Mouse (Mus musculus) lung, postnatal 0 days (tissue): Measurements from ENCODE around the gene Ablim2.

Experiments used
- CTCF ChIP-seq: IDR thresholded peaks from 2 replicates; pipeline ENCODE4 v1.5.1; 2016; ENCODE audit warnings: antibody characterized with exemption, mild to moderate bottlenecking
- EP300 ChIP-seq: IDR thresholded peaks from 2 replicates; pipeline ENCODE4 v1.6.1; 2016; ENCODE audit warnings: antibody characterized with exemption, mild to moderate bottlenecking, control low read depth

GRCm38 (mm10) chr5:35725840-35726239 lies 31.8 kb upstream of the Ablim2 start:
- TF ChIP-seq CTCF: no peak
- TF ChIP-seq EP300: no peak
